Mouse (Mus musculus): ENCODE measurements around the gene Trpc2. TPM values are rescaled to one million over a fixed set of nuclear protein-coding genes. Genes with fewer than 3 reads are reported as not detected.

The Trpc2 gene
- total and polyA plus RNA-seq, 3 experiments = not detected

GRCm38 (mm10) chr7:102137464-102137863 is 54.5 kb downstream of the Trpc2 start:
- no peak for TF ChIP-seq BHLHE40 (IDR thresholded peaks at IDR 0.05; ENCODE audit: borderline replicate concordance, low read depth, low read length)
- TF ChIP-seq MYC (IDR thresholded peaks at IDR 0.05; ENCODE audit: low read depth, low read length) = 0 out of 2 replicates have a peak, but pooled peaks have one; percentile 28
- no peak for TF ChIP-seq ELF1 (IDR thresholded peaks at IDR 0.05; ENCODE audit: low read depth, low read length)
- no peak for TF ChIP-seq NRF1 (IDR thresholded peaks at IDR 0.05; ENCODE audit: insufficient read depth, low read depth, low read length, poor library complexity, severe bottlenecking)
- TF ChIP-seq ZC3H11A (IDR thresholded peaks at IDR 0.05; ENCODE audit: low read depth, low read length) = peak; percentile 31
- TF ChIP-seq POLR2AphosphoS5 (IDR thresholded peaks at IDR 0.05; ENCODE audit: borderline replicate concordance, low read depth, low read length) = no peak
- TF ChIP-seq ZMIZ1 (IDR thresholded peaks at IDR 0.05; ENCODE audit: low read depth, low read length) = no peak
- TF ChIP-seq GABPA (IDR thresholded peaks at IDR 0.05; ENCODE audit: low read depth, low read length) = no peak
- no peak for TF ChIP-seq EP300 (IDR thresholded peaks at IDR 0.05; ENCODE audit: low read depth in 1 of 2, low read length in 2 of 2)
- TF ChIP-seq SMC3 (IDR thresholded peaks at IDR 0.05; ENCODE audit: low read depth, low read length) = peak; percentile 54
- no peak for TF ChIP-seq GATA1 (IDR thresholded peaks at IDR 0.05; ENCODE audit: low read depth, low read length)
- peak; percentile 70 for TF ChIP-seq ZNF384 (IDR thresholded peaks at IDR 0.05; ENCODE audit: low read depth, low read length)
- no peak for TF ChIP-seq TBP (IDR thresholded peaks at IDR 0.05; ENCODE audit: low read depth, low read length)
- no peak for TF ChIP-seq MAX (IDR thresholded peaks at IDR 0.05; ENCODE audit: low read length)
- no peak for TF ChIP-seq USF2 (IDR thresholded peaks at IDR 0.05; ENCODE audit: borderline replicate concordance in 1 of 2, insufficient read depth in 1 of 2, low read depth in 1 of 2, low read length in 2 of 2)
- TF ChIP-seq MXI1 (IDR thresholded peaks at IDR 0.05; ENCODE audit: low read depth, low read length) = no peak
- TF ChIP-seq ETS1 (IDR thresholded peaks at IDR 0.05; ENCODE audit: low read depth, low read length) = no peak
- TF ChIP-seq SIN3A (IDR thresholded peaks at IDR 0.05; ENCODE audit: low read length) = no peak
- TF ChIP-seq CTCF (IDR thresholded peaks at IDR 0.05 in 2 of 3, conservative IDR thresholded peaks at IDR 0.05 in 1 of 3; ENCODE audit: control insufficient read depth in 1 of 3, insufficient read depth in 1 of 3, low read depth in 2 of 3, low read length in 3 of 3, poor library complexity in 1 of 3, severe bottlenecking in 1 of 3) = peak; percentile 67 to 72 (median 69)
- no peak for TF ChIP-seq MEF2A (IDR thresholded peaks at IDR 0.05; ENCODE audit: extremely low read depth, insufficient replicate concordance, low read depth, low read length, poor library complexity, severe bottlenecking)
- TF ChIP-seq CHD2 (IDR thresholded peaks at IDR 0.05; ENCODE audit: low read length) = no peak
- no peak for TF ChIP-seq CHD1 (IDR thresholded peaks at IDR 0.05; ENCODE audit: low read depth, low read length)
- peak; percentile 51 for TF ChIP-seq RAD21 (IDR thresholded peaks at IDR 0.05; ENCODE audit: low read depth, low read length)
- H3K9ac ChIP-seq (ENCODE audit: control insufficient read depth, low read depth, low read length, poor library complexity, severe bottlenecking) = no peak overlapping the region
- H3K27ac ChIP-seq (ENCODE audit: control insufficient read depth, low read depth, low read length) = no peak overlapping the region
- H3K4me3 ChIP-seq (ENCODE audit: control insufficient read depth in 1 of 2, insufficient read depth in 1 of 2, low read depth in 2 of 2, low read length in 2 of 2) = no peak overlapping the region
- H3K27me3 ChIP-seq (ENCODE audit: control insufficient read depth in 1 of 2, insufficient read depth in 2 of 2, low read length in 2 of 2) = no peaks in the 10 kb centered on the region
- DNase-seq (ENCODE audit: low read depth, low spot score) = peak; percentile 74
- H3K4me1 ChIP-seq (ENCODE audit: control insufficient read depth in 1 of 2, insufficient read depth in 2 of 2, low read length in 2 of 2) = no peaks in the 10 kb centered on the region; a peak in 1 of 4 replicates
- no peaks in the 10 kb centered on the region for H3K9me3 ChIP-seq (replicated peaks; ENCODE audit: insufficient read depth, low read length)
- H3K79me2 ChIP-seq (ENCODE audit: control insufficient read depth, insufficient read depth, low read length, poor library complexity) = no peaks in the 10 kb centered on the region
- peaks cover 0 to 67% of the 10 kb centered on the region in 2 experiments; a peak in 2 of 4 replicates for H3K36me3 ChIP-seq (ENCODE audit: control insufficient read depth in 1 of 2, insufficient read depth in 2 of 2, low read length in 2 of 2)
